Mouse (Mus musculus): Measurements from ENCODE around the gene Rpp38.

DNA sequence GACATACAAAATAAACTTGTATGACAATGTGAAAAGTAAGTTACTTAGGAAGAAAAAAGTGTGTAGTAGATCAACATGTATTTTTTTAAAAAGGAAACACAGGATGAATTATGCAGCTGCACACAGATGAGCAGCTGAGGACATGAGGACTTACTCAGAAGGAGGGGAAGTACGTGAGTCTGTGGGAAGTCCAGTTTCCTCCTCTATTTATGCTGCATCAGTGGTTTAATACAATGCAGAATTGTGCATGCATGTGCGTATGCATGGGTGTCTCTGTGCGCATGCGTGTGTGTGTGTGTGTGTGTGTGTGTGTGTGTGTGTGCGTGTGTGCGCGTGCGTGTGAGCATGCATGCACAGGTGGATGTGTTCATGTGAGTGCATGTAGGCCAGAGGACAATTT is 23.4 kb upstream of the Rpp38 start:
- TF ChIP-seq CTCF (IDR thresholded peaks at IDR 0.05): no peak
- TF ChIP-seq EP300 (IDR thresholded peaks at IDR 0.05): no peak
